Mouse (Mus musculus): ENCODE data around the gene Zc2hc1c.

- no peak for TF ChIP-seq CTCF (IDR thresholded peaks at IDR 0.05; ENCODE audit: borderline replicate concordance, insufficient read depth, low read length)
- TF ChIP-seq POLR2A (IDR thresholded peaks at IDR 0.05; ENCODE audit: low read depth, low read length), result no peak
Measured at GRCm38 (mm10) chr12:85269821-85270220, 18.6 kb upstream of the Zc2hc1c start.
